Mouse (Mus musculus) embryonic fibroblast, embryonic 13.5 days (primary cell): ENCODE measurements around the gene Lgals12. TPM values are rescaled to one million over a fixed set of nuclear protein-coding genes. Genes with fewer than 3 reads are reported as not detected.

Experiments used
- H3K27ac ChIP-seq: 2 replicates; pipeline ENCODE4 v1.5.1; 2012; ENCODE audit warnings: low read length, control low read depth, inconsistent platforms; ENCODE audit not compliant: insufficient read depth
- H3K4me1 ChIP-seq: 2 replicates; pipeline ENCODE4 v1.6.1; 2011; ENCODE audit warnings: low read length; ENCODE audit not compliant: control insufficient read depth, insufficient read depth
- H3K4me3 ChIP-seq: 2 replicates; pipeline ENCODE4 v1.5.1; 2011; ENCODE audit warnings: mild to moderate bottlenecking, control low read depth, low read length; ENCODE audit not compliant: insufficient read depth
- CTCF ChIP-seq: IDR thresholded peaks from 2 replicates; pipeline ENCODE4 v1.5.1; 2011; ENCODE audit warnings: mild to moderate bottlenecking, control low read depth, low read length, moderate library complexity, borderline replicate concordance; ENCODE audit not compliant: insufficient read depth
- POLR2A ChIP-seq: IDR thresholded peaks from 2 replicates; pipeline ENCODE4 v1.6.1; 2011; ENCODE audit warnings: low read depth, mild to moderate bottlenecking, control low read depth, low read length, moderate library complexity
- polyA plus RNA-seq: library from polyadenylated mRNA; stranded (reverse); fragments of >200 nt; gene quantifications from 2 replicates; pipeline ENCODE4 v1.2.4, GENCODE M21; 2011; ENCODE audit warnings: low read depth; ENCODE audit not compliant: missing spikeins, insufficient read length

The Lgals12 gene
- polyA plus RNA-seq, result not detected in 2 replicates

GRCm38 (mm10) chr19:7606801-7607689 lies at the start of gene Lgals12:
Lgals12 (minus strand) TSS chr19:7607193.
- H3K4me1 ChIP-seq, result peaks cover 5% of the 10 kb centered on the region
- TF ChIP-seq POLR2A, result no peak
- no peak for TF ChIP-seq CTCF
- no peak within 1 kb of the TSS for H3K27ac ChIP-seq
- H3K4me3 ChIP-seq, result no peak within 1 kb of the TSS

GRCm38 (mm10) chr19:7648913-7649666 lies 42.1 kb upstream of the Lgals12 start:
- Histone ChIP-seq H3K27ac (no peak overlapping the region), H3K4me1 (no peaks in the 10 kb centered on the region), H3K4me3 (no peak overlapping the region)
- no peak for TF ChIP-seq POLR2A
- TF ChIP-seq CTCF, result no peak

GRCm38 (mm10) chr19:7633786-7634185 lies 26.8 kb upstream of the Lgals12 start:
- Histone ChIP-seq H3K4me1 (no peaks in the 10 kb centered on the region), H3K4me3 (no peak overlapping the region), H3K27ac (no peak overlapping the region)
- no peak for TF ChIP-seq POLR2A
- TF ChIP-seq CTCF, result no peak

- H3K27ac ChIP-seq, result no peak overlapping the region
- H3K4me1 ChIP-seq, result no peaks in the 10 kb centered on the region
- TF ChIP-seq POLR2A (no peak), CTCF (no peak)
- no peak overlapping the region for H3K4me3 ChIP-seq
Measured at GRCm38 (mm10) chr19:7633021-7633420, 26.0 kb upstream of the Lgals12 start.

- Histone ChIP-seq H3K4me3 (no peak overlapping the region), H3K4me1 (no peaks in the 10 kb centered on the region), H3K27ac (no peak overlapping the region)
- TF ChIP-seq POLR2A (no peak), CTCF (peak; percentile 34; the same call in 1 of the 2 replicates)
Measured at GRCm38 (mm10) chr19:7617696-7618095, 10.7 kb upstream of the Lgals12 start.

GRCm38 (mm10) chr19:7617085-7617484 lies 10.1 kb upstream of the Lgals12 start:
- Histone ChIP-seq H3K4me1 (no peaks in the 10 kb centered on the region), H3K27ac (no peak overlapping the region), H3K4me3 (no peak overlapping the region)
- TF ChIP-seq CTCF (no peak), POLR2A (no peak)

GRCm38 (mm10) chr19:7616231-7616930 lies 9.4 kb upstream of the Lgals12 start:
- no peak overlapping the region for H3K27ac ChIP-seq
- TF ChIP-seq POLR2A, result no peak
- H3K4me1 ChIP-seq, result no peaks in the 10 kb centered on the region
- no peak overlapping the region for H3K4me3 ChIP-seq

- TF ChIP-seq POLR2A, result no peak
- no peak for TF ChIP-seq CTCF
- Histone ChIP-seq H3K27ac (no peak overlapping the region), H3K4me1 (no peaks in the 10 kb centered on the region), H3K4me3 (no peak overlapping the region)
Measured at GRCm38 (mm10) chr19:7613151-7613550, 6.2 kb upstream of the Lgals12 start.

GRCm38 (mm10) chr19:7611942-7612757 lies 5.2 kb upstream of the Lgals12 start, which contains the start of gene Hrasls5:
Hrasls5 (plus strand) TSS chr19:7612541.
- H3K4me3 ChIP-seq, result peak within 1 kb of the TSS; percentile 12; the same call in 1 of the 2 replicates
- TF ChIP-seq POLR2A (no peak), CTCF (no peak)
- no peak within 1 kb of the TSS for H3K27ac ChIP-seq
- H3K4me1 ChIP-seq, result no peaks in the 10 kb centered on the region
